Mouse (Mus musculus) lung, postnatal 0 days (tissue): ENCODE results near the gene Ddx10.

ENCODE experiments used
- CTCF ChIP-seq: IDR thresholded peaks from 2 replicates; pipeline ENCODE4 v1.5.1; 2016; ENCODE audit warnings: antibody characterized with exemption, mild to moderate bottlenecking
- EP300 ChIP-seq: IDR thresholded peaks from 2 replicates; pipeline ENCODE4 v1.6.1; 2016; ENCODE audit warnings: antibody characterized with exemption, mild to moderate bottlenecking, control low read depth

DNA sequence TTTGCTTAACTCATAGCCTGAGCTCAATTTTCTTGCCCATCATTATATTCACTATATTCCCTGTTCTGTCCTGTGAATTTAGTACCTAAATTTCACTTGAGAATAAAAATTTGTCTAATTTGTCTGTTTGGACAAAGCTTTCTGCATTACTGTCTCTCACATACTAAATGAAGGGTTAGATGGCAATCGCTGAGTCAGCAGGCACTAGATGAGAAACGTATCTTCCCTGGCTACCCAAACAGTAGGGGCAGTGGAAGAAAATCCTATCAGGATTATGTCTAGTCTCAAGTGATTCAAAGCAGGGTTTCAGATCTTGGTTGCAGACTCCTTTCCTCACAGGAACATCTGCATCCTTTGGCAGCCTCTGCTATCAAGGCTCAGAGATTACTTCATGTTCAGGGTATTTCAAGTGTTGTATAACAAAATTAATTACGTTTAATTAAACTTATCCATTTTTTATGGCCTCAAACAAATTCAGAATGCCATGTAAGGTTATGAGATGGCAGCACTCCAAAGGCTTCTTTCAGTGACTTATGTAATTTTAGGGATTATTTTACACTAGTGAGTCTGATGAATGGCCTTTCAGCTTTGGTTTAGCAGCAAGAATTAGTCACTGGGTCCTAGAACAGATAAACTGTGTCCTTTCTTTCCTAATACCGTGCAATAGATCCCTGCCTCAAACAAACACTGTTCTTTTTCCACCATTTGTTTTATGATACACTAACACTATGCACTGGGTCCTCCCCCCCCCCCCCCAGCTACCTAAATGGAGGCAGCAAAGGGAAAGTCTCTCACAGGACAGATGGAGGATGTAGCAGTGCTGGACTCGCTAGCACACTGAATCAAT lies 152.3 kb downstream of the Ddx10 start:
- no peak for TF ChIP-seq CTCF
- no peak for TF ChIP-seq EP300
